Mouse (Mus musculus) liver, embryonic 18 days (tissue): Measurements from ENCODE around the gene Pebp1. TPM values are rescaled to one million over a fixed set of nuclear protein-coding genes. Genes with fewer than 3 reads are reported as not detected.

Source experiments
- polyA plus RNA-seq: library from polyadenylated mRNA; depleted of rRNA; stranded (reverse); fragments of >200 nt; gene quantifications from 2 replicates; pipeline ENCODE4 v1.2.3, GENCODE M21; 2012; rRNA removed

Pebp1 gene
- 133 and 138 TPM in 2 replicates for polyA plus RNA-seq

GRCm38 (mm10) chr5:117286831-117287822 is at the start of gene Pebp1:
Gene Pebp1, minus strand, starts transcription at chr5:117287625.

GRCm38 (mm10) chr5:117318741-117319629 is 31.6 kb upstream of the Pebp1 start, which contains the start of gene Vsig10:
Gene Vsig10, plus strand, starts transcription at chr5:117319083.

Other genes with a start within 250 kb of the Pebp1 start
- gene Suds3, start 171.5 kb downstream of the Pebp1 start, polyA plus RNA-seq: 23.6 and 27.9 TPM in 2 replicates
- gene Taok3, start 167.5 kb downstream of the Pebp1 start, polyA plus RNA-seq: 13.7 and 15.3 TPM in 2 replicates
- 1.8 and 2.1 TPM in 2 replicates for gene Vsig10, start 31.5 kb upstream of the Pebp1 start, polyA plus RNA-seq
- gene Wsb2, start 69.7 kb upstream of the Pebp1 start, polyA plus RNA-seq: 29.8 and 31.0 TPM in 2 replicates
- gene Rfc5, start 101.4 kb upstream of the Pebp1 start, polyA plus RNA-seq: 12.8 and 16.8 TPM in 2 replicates
- 0.02 TPM in 2 replicates for gene Ksr2, start 126.4 kb upstream of the Pebp1 start, polyA plus RNA-seq